Mouse (Mus musculus) T-cell, adult 2 months (primary cell): ENCODE measurements at regions not wholly inside any gene's neighbourhood (a gene's known extent, or its start where the extent isn't known, plus 50 kb on each side); places are given as distances from the start of the nearest gene placed in this dataset.

Experiments used
- DNase-seq: peaks from one replicate; pipeline ENCODE4 v3.0.0; 2022; ENCODE audit warnings: low spot score

DNA sequence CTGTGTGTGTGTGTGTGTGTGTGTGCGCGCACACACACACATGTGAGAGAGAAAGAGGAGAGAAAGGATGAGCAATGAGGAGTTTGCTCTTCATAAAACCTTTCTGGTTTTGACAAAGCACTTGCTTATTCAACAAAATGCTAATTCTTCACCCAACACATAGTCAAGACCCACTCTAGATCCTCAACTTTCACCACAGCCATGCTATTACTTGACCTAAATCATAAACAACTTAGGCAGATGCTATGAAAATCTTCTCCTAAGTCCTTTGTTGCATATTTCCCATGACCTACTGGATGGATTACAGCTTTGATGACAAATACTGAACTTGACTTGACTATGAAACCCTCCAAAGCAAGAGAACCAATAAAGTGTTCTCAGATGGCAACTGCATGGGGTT lies 196.3 kb upstream of the Ank start:
- no peak for DNase-seq

DNA sequence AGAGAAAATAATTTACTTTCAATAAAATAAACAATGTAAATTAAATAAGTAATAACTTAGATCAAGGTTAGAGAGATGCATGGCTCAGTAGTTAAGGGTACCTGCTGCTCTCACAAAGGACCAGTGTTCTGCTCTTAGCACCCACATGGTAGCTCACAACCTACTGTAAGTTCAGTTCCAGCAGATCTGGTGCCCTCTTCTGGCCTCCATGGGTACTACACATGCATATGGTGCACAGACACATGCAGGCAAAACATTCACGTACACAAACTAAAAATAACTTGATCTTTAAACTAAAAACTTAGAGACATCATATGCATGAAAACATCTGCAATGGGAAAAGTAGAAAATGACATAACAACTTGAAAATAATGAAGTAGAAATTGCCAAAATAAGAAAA lies 184.2 kb upstream of the Ank start:
- no peak for DNase-seq

DNA sequence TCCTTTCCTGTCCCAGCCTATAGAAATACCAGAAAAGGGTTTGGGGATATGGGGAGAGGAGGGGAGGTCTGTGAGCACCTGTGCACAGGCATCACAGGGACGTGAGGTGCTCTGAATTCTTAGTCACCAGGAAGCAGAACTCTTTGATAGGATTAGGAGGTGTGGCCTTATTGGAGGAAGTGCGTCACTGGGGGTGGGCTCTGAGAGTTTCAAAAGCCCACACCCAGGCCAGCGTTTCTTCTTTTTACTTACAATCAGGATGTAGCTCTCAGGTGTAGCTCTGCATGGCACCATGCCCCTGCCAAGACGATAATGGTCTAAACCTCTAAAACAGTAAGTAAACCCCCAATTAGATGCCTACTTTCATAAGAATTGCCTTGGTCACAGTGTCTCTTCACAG lies 162.6 kb upstream of the Ank start:
- no peak for DNase-seq

DNA sequence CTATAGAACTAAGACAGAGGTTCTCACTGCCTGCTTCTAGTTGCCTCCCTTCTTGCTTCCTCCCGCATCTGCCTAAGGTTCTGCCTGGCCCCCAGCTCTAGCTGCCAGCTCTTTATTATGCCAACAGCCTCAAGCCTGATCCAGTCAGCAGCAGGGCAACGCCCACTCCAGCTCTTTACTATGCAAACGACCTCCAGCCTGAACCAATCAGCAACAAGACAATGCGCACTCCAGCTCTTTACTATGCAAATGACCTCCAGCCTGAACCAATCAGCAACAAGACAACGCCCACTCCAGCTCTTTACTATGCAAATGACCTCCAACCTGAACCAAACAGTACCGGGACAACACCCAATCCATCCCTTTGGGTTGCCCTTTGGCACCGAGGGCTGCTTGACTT lies 162.2 kb upstream of the Ank start:
- no peak for DNase-seq

GRCm38 (mm10) chr15:27305035-27305434 lies 161.4 kb upstream of the Ank start:
- DNase-seq = no peak

DNA sequence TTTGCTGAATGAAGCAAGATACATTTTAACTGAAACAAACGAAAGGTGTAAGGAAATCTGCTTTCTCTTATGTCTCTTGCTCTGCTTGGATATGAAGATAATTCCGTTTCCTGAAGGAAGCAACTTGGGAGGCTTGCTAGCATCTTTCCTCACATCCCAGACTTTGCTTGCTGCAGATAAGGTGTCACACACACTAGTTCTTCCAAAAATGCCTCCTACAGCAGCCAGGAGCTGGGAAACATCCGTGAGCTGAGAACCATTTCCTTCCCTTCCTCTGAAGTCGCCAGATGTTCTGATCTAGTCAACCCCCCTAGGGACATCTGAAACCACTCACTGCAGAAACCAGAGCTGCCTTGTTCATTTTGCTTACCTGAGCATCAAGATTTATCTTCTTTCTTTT lies 157.8 kb upstream of the Ank start:
- DNase-seq = no peak

DNA sequence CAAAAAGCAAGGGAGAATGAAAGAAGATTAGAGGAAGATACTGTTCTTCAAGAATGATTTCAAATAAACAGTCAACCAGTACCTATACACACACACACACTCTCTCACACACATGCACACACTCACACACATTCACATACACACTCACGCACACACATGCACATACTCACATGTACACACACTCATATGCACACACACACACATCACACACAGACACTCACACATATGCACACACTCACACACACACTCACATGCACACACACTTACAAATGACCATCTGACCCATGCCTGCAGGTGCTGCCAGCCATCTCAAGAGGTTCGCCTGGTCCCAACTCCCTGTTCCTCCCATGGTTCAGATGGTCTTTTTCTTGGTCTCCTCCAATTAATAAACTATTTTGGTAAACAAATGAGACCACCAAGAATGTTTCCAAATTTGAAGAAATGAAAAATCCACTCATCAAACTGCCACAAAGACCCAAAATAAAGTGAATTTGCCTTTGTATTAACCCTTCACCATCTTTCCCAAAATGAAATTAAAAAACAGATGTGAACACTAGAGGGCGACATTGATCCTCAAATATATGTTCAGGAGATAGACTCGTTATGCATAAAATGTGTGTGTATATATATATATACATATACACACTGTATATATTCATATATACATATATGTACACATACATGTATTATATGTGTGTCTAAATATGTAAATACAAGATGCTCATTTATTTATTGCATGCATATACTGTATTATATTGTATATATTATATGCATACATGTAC lies 150.3 kb upstream of the Ank start:
- no peak for DNase-seq

GRCm38 (mm10) chr15:27316746-27317129 lies 149.7 kb upstream of the Ank start:
- DNase-seq = no peak

- no peak for DNase-seq
These were observed 144.4 kb upstream of the Ank start for GRCm38 (mm10) chr15:27321915-27322665.

DNA sequence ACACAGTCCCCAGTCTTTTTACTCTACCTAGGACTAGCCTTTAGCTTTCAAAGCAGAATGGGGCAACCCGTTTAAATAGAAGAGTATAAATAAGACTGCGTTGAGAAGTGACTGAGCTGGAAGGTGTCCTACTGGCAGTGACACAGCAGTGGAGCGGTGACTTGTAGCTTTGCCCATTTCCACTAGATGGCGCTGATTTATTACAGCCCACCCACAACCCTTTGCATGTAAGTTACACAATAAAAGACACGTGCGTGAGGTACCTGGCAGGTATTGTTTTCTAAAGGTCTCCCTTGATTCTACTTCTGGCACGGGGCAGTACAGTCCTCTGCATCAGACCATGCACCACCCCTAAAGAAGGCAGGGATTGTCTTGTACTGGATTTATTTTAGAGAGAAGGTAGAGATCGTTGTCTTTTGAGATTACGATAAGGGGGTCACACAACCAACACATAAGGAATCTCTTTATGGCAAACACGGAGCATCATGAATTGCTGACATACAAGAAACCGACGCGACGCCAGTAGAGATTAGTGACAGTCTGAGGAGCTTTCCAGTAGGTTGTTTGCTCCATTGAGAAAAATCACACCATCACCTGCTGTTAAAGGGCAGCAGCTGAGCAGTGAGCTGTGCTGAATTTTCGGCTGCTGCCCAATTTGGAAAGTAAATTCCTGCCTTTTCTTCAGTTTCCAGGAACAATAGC lies 140.5 kb upstream of the Ank start:
- DNase-seq = peak; percentile 59

- DNase-seq = no peak
These were observed 140.0 kb upstream of the Ank start for GRCm38 (mm10) chr15:27326549-27326876.

GRCm38 (mm10) chr15:27327744-27328143 lies 138.7 kb upstream of the Ank start:
- no peak for DNase-seq

DNA sequence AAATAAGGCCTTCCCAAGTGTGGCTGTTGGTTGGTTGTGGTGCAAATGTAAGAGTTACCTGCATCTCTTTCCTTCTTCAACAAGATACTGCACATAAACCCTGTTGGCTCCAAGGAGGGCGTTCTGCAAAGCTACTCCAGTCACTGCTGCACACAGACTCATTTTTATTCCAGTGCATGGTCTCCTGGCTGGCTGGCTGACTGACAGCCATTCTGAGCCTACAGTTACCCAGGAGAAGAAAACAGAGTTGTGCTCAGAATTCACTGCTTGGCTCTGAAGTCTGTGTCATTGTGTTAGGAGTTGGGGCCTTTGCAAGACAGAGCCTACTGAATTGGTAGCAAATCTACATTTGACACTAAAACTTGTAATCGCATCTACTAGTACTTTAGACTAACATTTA lies 138.0 kb upstream of the Ank start:
- DNase-seq = no peak

- DNase-seq = no peak
These were observed 126.4 kb upstream of the Ank start for GRCm38 (mm10) chr15:27340070-27340469.

DNA sequence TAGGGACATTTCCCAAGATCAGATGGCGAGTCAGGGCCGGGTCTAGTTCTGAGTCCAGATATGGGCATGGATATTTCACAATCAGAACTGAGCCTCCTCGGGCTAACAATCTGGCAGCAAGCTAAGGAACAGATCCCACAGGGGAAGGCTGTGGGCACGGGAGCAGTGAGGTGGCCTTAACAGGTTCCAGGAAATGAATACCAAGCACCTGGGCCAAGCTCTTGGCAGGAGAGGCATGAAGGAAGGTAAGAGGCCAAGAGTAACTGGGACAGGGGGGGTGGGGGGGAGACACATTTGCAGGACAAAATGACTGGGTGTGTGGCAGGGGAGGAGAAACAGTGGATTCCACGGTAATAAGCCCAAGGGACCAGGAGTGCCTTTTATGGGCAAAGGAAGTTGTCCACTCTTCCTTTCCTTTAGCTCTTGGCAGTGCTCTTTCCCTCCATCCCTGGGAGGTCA lies 124.9 kb upstream of the Ank start:
- DNase-seq = no peak

DNA sequence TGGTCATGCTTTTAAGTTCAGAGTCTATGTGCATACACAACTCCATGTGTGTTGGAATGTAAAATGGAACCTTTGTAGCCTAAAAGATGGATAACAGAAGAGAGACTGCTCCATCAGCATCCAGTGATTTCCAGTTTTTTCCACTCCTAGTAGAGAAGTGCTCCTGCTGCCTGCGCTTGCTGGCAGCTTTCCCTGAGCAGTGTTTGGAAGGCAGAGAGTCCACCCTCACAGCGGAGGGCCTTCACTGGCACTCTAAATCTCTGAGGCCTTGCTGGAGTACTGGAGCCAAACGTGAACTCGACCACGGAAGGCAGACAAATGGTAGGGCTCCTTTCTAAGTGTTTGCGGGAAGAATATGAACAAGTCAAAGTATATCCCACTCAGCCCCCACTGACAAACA lies 108.0 kb upstream of the Ank start:
- no peak for DNase-seq

DNA sequence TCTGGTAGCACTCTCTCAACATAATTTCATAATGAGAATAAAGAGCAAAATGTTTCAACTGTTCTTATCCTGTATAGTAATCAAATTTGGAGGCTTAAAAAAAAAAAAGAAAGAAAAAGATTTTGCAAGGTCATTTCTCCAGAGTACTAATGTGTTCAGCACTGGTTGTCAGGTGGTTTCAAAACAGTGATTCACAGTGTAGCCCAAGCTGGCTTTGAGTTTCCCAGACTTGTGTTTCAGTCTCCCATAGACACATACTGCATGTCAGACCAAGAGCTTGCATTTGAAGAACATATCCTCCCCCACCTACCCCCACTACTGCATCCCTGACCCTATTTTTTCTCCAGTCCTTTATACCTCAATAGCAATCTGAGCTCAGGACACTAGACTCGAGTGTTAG lies 107.2 kb upstream of the Ank start:
- DNase-seq = no peak

DNA sequence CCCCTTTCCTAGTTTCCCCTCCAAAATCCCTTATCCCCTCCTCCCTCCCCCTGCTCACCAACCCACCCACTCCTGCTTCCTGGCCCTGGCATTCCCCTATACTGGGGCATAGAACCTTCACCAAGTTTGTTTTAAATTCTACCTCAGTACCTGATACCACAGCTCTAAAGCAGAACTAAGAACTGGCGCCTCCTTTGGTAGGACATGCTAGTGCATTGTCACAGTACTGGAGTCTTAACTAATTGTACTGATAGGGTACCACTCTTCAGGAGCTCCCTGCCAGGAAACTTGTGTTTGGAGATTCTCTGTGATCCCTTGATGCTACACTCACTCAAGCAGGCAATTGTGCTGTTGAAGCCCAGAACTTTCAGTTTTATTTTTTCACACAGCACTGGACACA lies 92.0 kb upstream of the Ank start:
- DNase-seq = no peak

DNA sequence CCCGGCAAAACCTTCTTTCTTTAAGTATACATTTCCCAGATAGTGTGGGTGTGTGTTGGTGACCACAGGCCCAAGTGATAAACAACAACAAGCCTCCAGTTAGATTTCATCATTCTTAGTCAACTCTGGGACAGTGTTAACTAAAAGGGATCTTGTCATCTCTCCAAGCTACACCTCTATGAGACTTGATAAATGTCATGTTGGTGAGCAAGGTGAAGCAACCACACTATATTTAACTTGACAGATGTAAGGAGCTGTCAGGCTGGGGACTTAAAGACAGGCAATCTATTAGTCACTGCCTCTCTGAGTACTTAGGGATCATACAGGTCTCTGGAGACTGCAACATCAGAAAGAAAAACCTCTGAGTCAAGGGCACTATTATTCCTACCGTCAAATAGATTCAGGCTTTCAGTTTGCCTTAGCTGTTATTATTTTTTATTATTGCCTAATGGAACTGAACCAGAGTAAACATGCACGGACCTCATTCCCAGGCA lies 87.8 kb upstream of the Ank start:
- no peak for DNase-seq

GRCm38 (mm10) chr15:27380436-27380945 lies 86.0 kb upstream of the Ank start:
- DNase-seq = no peak

GRCm38 (mm10) chr15:27381565-27381964 lies 84.9 kb upstream of the Ank start:
- no peak for DNase-seq

- DNase-seq = no peak
These were observed 75.9 kb upstream of the Ank start for GRCm38 (mm10) chr15:27390567-27390966.

DNA sequence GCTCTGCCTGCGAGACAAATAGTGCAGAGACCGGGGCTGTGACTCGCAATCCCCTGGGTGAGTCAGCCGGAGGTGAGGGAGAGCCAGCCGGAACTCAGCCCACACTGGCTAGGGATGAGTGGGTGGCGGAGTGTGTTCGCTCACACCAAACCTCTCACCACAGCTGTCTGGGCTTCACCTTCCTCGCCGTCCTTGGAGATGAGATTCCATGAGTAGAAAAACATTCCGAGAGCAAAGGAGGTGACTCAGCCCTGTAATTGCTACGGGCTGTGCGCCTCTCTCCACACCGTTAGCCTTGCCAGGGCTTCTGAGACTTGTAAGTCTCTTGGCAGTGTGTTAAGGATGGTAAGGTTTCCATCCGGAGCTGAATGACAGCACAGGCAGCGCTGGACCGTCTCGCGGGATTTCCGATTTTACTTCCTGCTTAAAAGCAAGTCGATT lies 60.7 kb upstream of the Ank start:
- DNase-seq = no peak
